Mouse (Mus musculus): Measurements from ENCODE around the gene Gm10377. TPM values are rescaled to one million over a fixed set of nuclear protein-coding genes. Genes with fewer than 3 reads are reported as not detected.
"Not testable (repeated sequence)": the region's sequence is repeated elsewhere in the genome, so short reads cannot be mapped to it uniquely, and the experiment has no call there.

Gm10377 gene
- polyA plus RNA-seq (2016; fragmentation: Nextera tagmentation; extraction: Ambion mirVana), result not detected in 2 replicates

- not testable (repeated sequence) for H3K4me1 ChIP-seq; DNase-seq (ENCODE audit: low spot score); H3K36me3 ChIP-seq; H3K27me3 ChIP-seq (ENCODE audit: low read depth, poor library complexity, severe bottlenecking); H3K9me3 ChIP-seq (replicated peaks); H3K27ac ChIP-seq; H3K4me3 ChIP-seq
Measured at GRCm38 (mm10) chr14:42797887-42798286, at the start of gene Gm10377. Gene Gm10377 (minus strand): TSS chr14:42797987.

GRCm38 (mm10) chr14:42768721-42769120 lies 29.1 kb downstream of the Gm10377 start, which contains the start of gene Gm3015:
Gene Gm3015 (minus strand): TSS chr14:42768821.
- DNase-seq (ENCODE audit: low spot score); H3K36me3 ChIP-seq; H3K4me1 ChIP-seq; H3K9me3 ChIP-seq (replicated peaks); H3K4me3 ChIP-seq; H3K27me3 ChIP-seq (ENCODE audit: low read depth, poor library complexity, severe bottlenecking); H3K27ac ChIP-seq: not testable (repeated sequence)
- 100% methylated on average over 1 of the region's 1 CpGs for WGBS

Other genes starting within 250 kb of the Gm10377 start
- gene Gm17124, start 198.1 kb downstream of the Gm10377 start, polyA plus RNA-seq (2016; fragmentation: Nextera tagmentation; extraction: Ambion mirVana), result not detected in 2 replicates
- gene Gm3633, start 156.1 kb downstream of the Gm10377 start, polyA plus RNA-seq (2016; fragmentation: Nextera tagmentation; extraction: Ambion mirVana), result not detected in 2 replicates
- not detected in 2 replicates for gene Gm10378, start 142.0 kb downstream of the Gm10377 start, polyA plus RNA-seq (2016; fragmentation: Nextera tagmentation; extraction: Ambion mirVana)
- not detected in 2 replicates for gene Gm3015, start 29.2 kb downstream of the Gm10377 start, polyA plus RNA-seq (2016; fragmentation: Nextera tagmentation; extraction: Ambion mirVana)
- gene Gm21977, start 55.5 kb upstream of the Gm10377 start, polyA plus RNA-seq (2016; fragmentation: Nextera tagmentation; extraction: Ambion mirVana), result not detected in 2 replicates
- not detected in 2 replicates for gene Gm8082, start 195.6 kb upstream of the Gm10377 start, polyA plus RNA-seq (2016; fragmentation: Nextera tagmentation; extraction: Ambion mirVana)
- not detected in 2 replicates for gene Gm10376, start 217.6 kb upstream of the Gm10377 start, polyA plus RNA-seq (2016; fragmentation: Nextera tagmentation; extraction: Ambion mirVana)

Data from limb, embryonic 10.5 days (tissue).